In the genomic region with DNA sequence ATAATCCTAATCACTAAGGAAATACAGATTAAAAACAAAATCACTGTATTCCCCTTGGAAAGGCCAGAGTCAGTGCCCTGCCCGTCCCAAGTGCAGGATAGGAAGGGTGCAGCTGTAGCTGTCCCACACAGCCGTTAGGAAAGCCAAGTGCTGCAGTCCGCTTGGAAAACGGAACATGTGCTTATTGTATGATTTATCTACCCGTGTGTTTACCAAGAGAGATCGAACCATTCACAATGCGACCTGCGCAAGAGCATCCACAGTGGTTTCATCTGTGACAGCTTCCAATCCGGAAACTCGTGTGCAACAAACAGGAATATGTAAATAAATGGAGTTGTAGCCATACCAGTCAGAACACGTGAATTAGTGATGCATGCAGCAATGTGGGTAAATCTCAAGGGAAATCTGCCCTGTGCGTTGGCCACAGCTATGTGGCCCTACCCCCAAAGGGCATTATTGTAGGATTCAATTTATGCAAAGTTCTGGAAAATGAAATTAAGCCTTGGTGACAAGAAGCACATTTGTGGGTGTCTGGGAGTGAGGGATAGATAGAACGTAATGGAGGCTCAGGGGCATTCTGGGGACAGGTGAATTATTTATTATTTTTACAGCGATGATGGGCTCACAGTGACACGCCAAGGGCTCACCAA, we compare ENCODE assay signal across 21 mouse cellular contexts. TPM values are rescaled to one million over a fixed set of nuclear protein-coding genes. Genes with fewer than 3 reads are reported as not detected.
DNase-seq lines count a peak whose midpoint lies in the region; ATAC-seq and TF ChIP-seq lines count a peak whose summit lies in the region.
"Had no signal": no experiment of that assay in that cellular context is flagged by ENCODE, and none has a peak within 500 bp of the region (broad histone marks: within the 10 kb centered on the region; RNA-seq: fewer than 3 reads in every experiment).

No protein-coding gene starts in this region.

- DNase-seq in heart, postnatal 36 days: no peak
- no peak for DNase-seq in lung, adult 2 months
- DNase-seq in lung, postnatal 10 days: no peak
- peak; percentile 60 for DNase-seq in induced T-regulatory cell, adult 2 months (ENCODE audit: low read depth)
- DNase-seq in lung, postnatal 25 days (ENCODE audit: low spot score): peak; percentile 36
- DNase-seq in embryo, embryonic 10.5 days (ENCODE audit: low spot score): no peak
- no peak for DNase-seq in cerebellum, postnatal 4 days (ENCODE audit: low spot score in 2 of 2)
- DNase-seq: cerebellum, adult 9-10 months; layer of hippocampus, postnatal 36 days; right cerebral cortex, postnatal 25 days had no signal

- ATAC-seq in heart, embryonic 14.5 days (ENCODE audit: insufficient number of reproducible peaks, insufficient read depth, low FRiP score, low read depth): no peak
- ATAC-seq: forebrain, embryonic 13.5 days; midbrain, embryonic 15.5 days had no signal

- H3K4me3 ChIP-seq in heart, embryonic 14.5 days (ENCODE audit: control insufficient read depth in 1 of 2, insufficient read depth in 1 of 2, low read depth in 1 of 2, low read length in 2 of 2): no peak overlapping the region
- H3K4me3 ChIP-seq in lung, adult 2 months (replicated peaks; ENCODE audit: extremely low read depth, low read depth, low read length): no peak overlapping the region
- H3K4me3 ChIP-seq: embryonic facial prominence, embryonic 12.5 days; erythroblast, embryonic 14.5 days; forebrain, embryonic 13.5 days; hindbrain, embryonic 10.5 days; limb, embryonic 13.5 days; liver, embryonic 15.5 days; midbrain, embryonic 15.5 days; myocyte had no signal

- intact Hi-C loops in heart, postnatal 36 days (cut with DNase I): loop anchor here (5.0 kb wide), 1 partner anchor 42 kb away; no protein-coding TSS in a partner anchor

- no peaks in the 10 kb centered on the region for H3K4me1 ChIP-seq in heart, embryonic 14.5 days (ENCODE audit: control insufficient read depth in 2 of 2, insufficient read depth in 2 of 2, low read length in 2 of 2)
- peaks cover 18% of the 10 kb centered on the region for H3K4me1 ChIP-seq in lung, adult 2 months (ENCODE audit: control insufficient read depth, insufficient read depth, low read length)
- H3K4me1 ChIP-seq: liver, embryonic 15.5 days had no signal

- H3K9me3 ChIP-seq in heart, embryonic 14.5 days (ENCODE audit: control insufficient read depth, low read length): no peaks in the 10 kb centered on the region
- H3K9me3 ChIP-seq: embryonic facial prominence, embryonic 12.5 days; forebrain, embryonic 13.5 days; hindbrain, embryonic 10.5 days; limb, embryonic 13.5 days; liver, embryonic 15.5 days; midbrain, embryonic 15.5 days had no signal

- peak overlapping the region; percentile 14; the same call in 1 of the 2 replicates for H3K4me2 ChIP-seq in heart, embryonic 14.5 days (ENCODE audit: low read length)
- H3K4me2 ChIP-seq: embryonic facial prominence, embryonic 12.5 days; forebrain, embryonic 13.5 days; limb, embryonic 13.5 days; liver, embryonic 15.5 days; midbrain, embryonic 15.5 days had no signal

- WGBS in heart, embryonic 14.5 days: 76% methylated on average over 15 of the region's 15 CpGs
- 54% methylated on average over 15 of the region's 15 CpGs for WGBS in lung, adult 2 months

- no peaks in the 10 kb centered on the region for H3K36me3 ChIP-seq in heart, embryonic 14.5 days (ENCODE audit: control insufficient read depth, insufficient read depth, low read length)
- H3K36me3 ChIP-seq: embryonic facial prominence, embryonic 12.5 days; hindbrain, embryonic 10.5 days; limb, embryonic 13.5 days; liver, embryonic 15.5 days; midbrain, embryonic 15.5 days had no signal

- H3K27me3 ChIP-seq in heart, embryonic 14.5 days (ENCODE audit: control insufficient read depth, insufficient read depth, low read length): peaks cover 7% of the 10 kb centered on the region

- TF ChIP-seq CTCF in lung, adult 2 months (IDR thresholded peaks at IDR 0.05; ENCODE audit: insufficient read depth, low read length): no peak

- H3K9ac ChIP-seq in heart, embryonic 14.5 days (ENCODE audit: low read length): no peak overlapping the region
- H3K9ac ChIP-seq: embryonic facial prominence, embryonic 12.5 days; forebrain, embryonic 13.5 days; limb, embryonic 13.5 days; liver, embryonic 15.5 days; midbrain, embryonic 15.5 days had no signal

- TF ChIP-seq POLR2A in lung, adult 2 months (IDR thresholded peaks at IDR 0.05; ENCODE audit: borderline replicate concordance, extremely low read depth, low read depth, low read length): peak; percentile 49; the same call in 1 of the 2 replicates

- H3K27ac ChIP-seq in heart, embryonic 14.5 days (replicated peaks in 1 of 2; ENCODE audit: control insufficient read depth in 1 of 2, insufficient read depth in 1 of 2, low read depth in 2 of 2, low read length in 2 of 2): peak overlapping the region; percentile 34 to 49; a peak in 3 of 4 replicates
- H3K27ac ChIP-seq: embryonic facial prominence, embryonic 12.5 days; forebrain, embryonic 13.5 days; hindbrain, embryonic 10.5 days; limb, embryonic 13.5 days; liver, embryonic 15.5 days; midbrain, embryonic 15.5 days; stomach, postnatal 0 days had no signal

RNA-seq across cellular contexts. Expression of a gene that starts 6.2 kb away (rescaled TPM):
- 14.3 and 16.5 TPM in 2 replicates for polyA plus RNA-seq in heart, embryonic 14.5 days (2014; fragmentation: Nextera tagmentation; extraction: Ambion mirVana)
- 10 to 100 TPM; 19.1 to 19.5 TPM for total RNA-seq in heart, postnatal 36 days (2021)
- polyA plus RNA-seq in lung, adult 2 months (2012; rRNA removed): 39.2 and 41.8 TPM in 2 replicates

RNA-seq across cellular contexts. Expression of a gene that starts 44.6 kb away (rescaled TPM):
- 0.11 and 0.27 TPM in 2 replicates for polyA plus RNA-seq in heart, embryonic 14.5 days (2014; fragmentation: Nextera tagmentation; extraction: Ambion mirVana)
- total RNA-seq in heart, postnatal 36 days (2021): under 1 TPM; 0.08 to 0.14 TPM
- polyA plus RNA-seq in lung, adult 2 months (2012; rRNA removed): 15.5 and 18.4 TPM in 2 replicates
- total RNA-seq: layer of hippocampus, postnatal 36 days; megakaryocyte, adult 5-6 weeks had no signal
- polyA plus RNA-seq: erythroblast, embryonic 14.5 days; myocyte had no signal

Comparison
In these comparisons a context has a peak if more than half of its experiments do, and no peak if none do; other contexts are left out.
1. DNase-seq: peak in induced T-regulatory cell, adult 2 months (single experiment) and lung, postnatal 25 days (single experiment); none in heart, postnatal 36 days (0 of 2), lung, adult 2 months (single experiment), lung, postnatal 10 days (single experiment), embryo, embryonic 10.5 days (single experiment) and cerebellum, postnatal 4 days (0 of 2).
2. RNA of a gene that starts 44.6 kb away (polyA plus RNA-seq): 15.5 to 18.4 TPM in lung, adult 2 months; 0.11 to 0.27 TPM in heart, embryonic 14.5 days; every median in the first group is over 10 times any median in the second.